Mouse (Mus musculus) heart, postnatal 0 days (tissue): Measurements from ENCODE around the gene Cxcl16.

ENCODE experiments used
- CTCF ChIP-seq: IDR thresholded peaks from 2 replicates; pipeline ENCODE4 v1.5.1; 2016; ENCODE audit warnings: antibody characterized with exemption, control low read depth, low read depth
- EP300 ChIP-seq: IDR thresholded peaks from 2 replicates; pipeline ENCODE4 v1.6.1; 2016; ENCODE audit warnings: antibody characterized with exemption, low read depth

- TF ChIP-seq EP300 = no peak
- TF ChIP-seq CTCF = no peak
These were observed 29.4 kb upstream of the Cxcl16 start for GRCm38 (mm10) chr11:70489138-70489537.
